Mouse (Mus musculus): Measurements from ENCODE around the gene Tstd1.

The Tstd1 gene

GRCm38 (mm10) chr1:171452923-171453322, 34.3 kb downstream of the Tstd1 start:
- DNase-seq (ENCODE audit: low read depth, low spot score) = no peak

GRCm38 (mm10) chr1:171454926-171455325, 36.3 kb downstream of the Tstd1 start:
- no peak for DNase-seq (ENCODE audit: low read depth, low spot score)

- no peak for DNase-seq (ENCODE audit: low read depth, low spot score)
Measured at GRCm38 (mm10) chr1:171457568-171457967, 38.9 kb downstream of the Tstd1 start.

GRCm38 (mm10) chr1:171459791-171460190, 41.1 kb downstream of the Tstd1 start:
- DNase-seq (ENCODE audit: low read depth, low spot score) = no peak

- peak; percentile 60 for DNase-seq (ENCODE audit: low read depth, low spot score)
Measured at GRCm38 (mm10) chr1:171460551-171461503, 42.2 kb downstream of the Tstd1 start.

GRCm38 (mm10) chr1:171463133-171463532, 44.5 kb downstream of the Tstd1 start:
- peak; percentile 1 for DNase-seq (ENCODE audit: low read depth, low spot score)

- peak; percentile 72 for DNase-seq (ENCODE audit: low read depth, low spot score)
Measured at GRCm38 (mm10) chr1:171465749-171466412, 47.2 kb downstream of the Tstd1 start.

- peak; percentile 2 for DNase-seq (ENCODE audit: low read depth, low spot score)
Measured at GRCm38 (mm10) chr1:171466565-171466964, 47.9 kb downstream of the Tstd1 start.

- peak; percentile 1 for DNase-seq (ENCODE audit: low read depth, low spot score)
Measured at GRCm38 (mm10) chr1:171469678-171470077, 51.0 kb downstream of the Tstd1 start.
